20 mouse cellular contexts compared by ENCODE assay signal in genomic region chr2:25878516-25878915, GRCm38 (mm10). TPM values are rescaled to one million over a fixed set of nuclear protein-coding genes. Genes with fewer than 3 reads are reported as not detected.
DNase-seq lines count a peak whose midpoint lies in the region; ATAC-seq and TF ChIP-seq lines count a peak whose summit lies in the region.
"Had no signal": no experiment of that assay in that cellular context is flagged by ENCODE, and none has a peak within 500 bp of the region (broad histone marks: within the 10 kb centered on the region; RNA-seq: fewer than 3 reads in every experiment).

No protein-coding gene starts in this region.

- peak overlapping the region; percentile 85 for H3K9ac ChIP-seq in hindbrain, embryonic 13.5 days
- no peak overlapping the region for H3K9ac ChIP-seq in hindbrain, embryonic 11.5 days (ENCODE audit: low read depth, low read length)
- peak overlapping the region; percentile 70; the same call in 1 of the 2 replicates for H3K9ac ChIP-seq in forebrain, postnatal 0 days
- peak overlapping the region; percentile 81 for H3K9ac ChIP-seq in neural tube, embryonic 13.5 days
- H3K9ac ChIP-seq: stomach, embryonic 15.5 days had no signal

- no peaks in the 10 kb centered on the region for H3K36me3 ChIP-seq in hindbrain, embryonic 13.5 days
- H3K36me3 ChIP-seq in hindbrain, embryonic 11.5 days (ENCODE audit: control insufficient read depth, insufficient read depth, low read length), result no peaks in the 10 kb centered on the region
- H3K36me3 ChIP-seq in forebrain, postnatal 0 days (ENCODE audit: insufficient read depth), result no peaks in the 10 kb centered on the region
- no peaks in the 10 kb centered on the region for H3K36me3 ChIP-seq in neural tube, embryonic 13.5 days
- H3K36me3 ChIP-seq: G1E; heart, embryonic 10.5 days; stomach, embryonic 15.5 days had no signal

- no peak overlapping the region for H3K27ac ChIP-seq in hindbrain, embryonic 13.5 days
- no peak overlapping the region for H3K27ac ChIP-seq in hindbrain, embryonic 11.5 days (ENCODE audit: low read depth, low read length)
- no peak overlapping the region for H3K27ac ChIP-seq in forebrain, postnatal 0 days (ENCODE audit: low read depth, low read length)
- no peak overlapping the region for H3K27ac ChIP-seq in neural tube, embryonic 13.5 days (replicated peaks)
- H3K27ac ChIP-seq: heart, embryonic 10.5 days; stomach, embryonic 15.5 days had no signal

- TF ChIP-seq CTCF in forebrain, postnatal 0 days (IDR thresholded peaks at IDR 0.05; ENCODE audit: low read depth), result no peak

- H3K27me3 ChIP-seq in hindbrain, embryonic 13.5 days, result peaks cover 38% of the 10 kb centered on the region
- H3K27me3 ChIP-seq in hindbrain, embryonic 11.5 days (ENCODE audit: control insufficient read depth, insufficient read depth, low read length), result peaks cover 19% of the 10 kb centered on the region; the same call in 1 of the 2 replicates
- no peaks in the 10 kb centered on the region for H3K27me3 ChIP-seq in forebrain, postnatal 0 days (ENCODE audit: insufficient read depth, low read length)
- H3K27me3 ChIP-seq in neural tube, embryonic 13.5 days, result peaks cover 36% of the 10 kb centered on the region

- no peak for DNase-seq in hindbrain, embryonic 11.5 days (ENCODE audit: low spot score)
- peak; percentile 72 for DNase-seq in cerebellum, adult 8-10 months
- no peak for DNase-seq in forebrain, postnatal 0 days
- DNase-seq in right cerebral cortex, adult 2 months (ENCODE audit: low spot score in 2 of 2), result no peak
- DNase-seq in spleen, postnatal 14 days (ENCODE audit: low spot score in 2 of 2), result no peak
- DNase-seq: thymus, postnatal 25 days had no signal

- H3K4me1 ChIP-seq in hindbrain, embryonic 13.5 days (replicated peaks), result peaks cover 21% of the 10 kb centered on the region
- H3K4me1 ChIP-seq in hindbrain, embryonic 11.5 days (replicated peaks; ENCODE audit: control insufficient read depth, insufficient read depth, low read length), result no peaks in the 10 kb centered on the region; the same call in 1 of the 2 replicates
- H3K4me1 ChIP-seq in forebrain, postnatal 0 days (ENCODE audit: insufficient read depth), result 0 out of 2 replicates have a peak, but pooled peaks cover 4% of the 10 kb centered on the region
- H3K4me1 ChIP-seq in neural tube, embryonic 13.5 days (replicated peaks), result peaks cover 27% of the 10 kb centered on the region

- no peak for ATAC-seq in hindbrain, embryonic 13.5 days (ENCODE audit: low FRiP score)
- no peak for ATAC-seq in hindbrain, embryonic 11.5 days (ENCODE audit: low FRiP score)
- no peak for ATAC-seq in forebrain, postnatal 0 days
- ATAC-seq in neural tube, embryonic 13.5 days (ENCODE audit: low read depth), result no peak
- no peak for ATAC-seq in megakaryocyte, adult 5-6 weeks (ENCODE audit: poor library complexity, severe bottlenecking)
- ATAC-seq: lung, postnatal 0 days had no signal

- peak overlapping the region; percentile 81 for H3K4me2 ChIP-seq in hindbrain, embryonic 13.5 days
- no peak overlapping the region for H3K4me2 ChIP-seq in hindbrain, embryonic 11.5 days (replicated peaks; ENCODE audit: low read depth, low read length)
- peak overlapping the region; percentile 76 for H3K4me2 ChIP-seq in forebrain, postnatal 0 days (ENCODE audit: low read depth)
- peak overlapping the region; percentile 73 for H3K4me2 ChIP-seq in neural tube, embryonic 13.5 days

- H3K4me3 ChIP-seq in hindbrain, embryonic 13.5 days, result peak overlapping the region; percentile 59
- no peak overlapping the region for H3K4me3 ChIP-seq in hindbrain, embryonic 11.5 days (ENCODE audit: low read depth, low read length)
- H3K4me3 ChIP-seq in forebrain, postnatal 0 days (ENCODE audit: low read depth, low read length), result peak overlapping the region; percentile 58
- peak overlapping the region; percentile 56 for H3K4me3 ChIP-seq in neural tube, embryonic 13.5 days
- H3K4me3 ChIP-seq: erythroblast, embryonic 14.5 days had no signal

- no peaks in the 10 kb centered on the region; the same call in 1 of the 2 replicates for H3K9me3 ChIP-seq in hindbrain, embryonic 13.5 days
- H3K9me3 ChIP-seq in hindbrain, embryonic 11.5 days (ENCODE audit: control insufficient read depth, low read length), result no peaks in the 10 kb centered on the region
- H3K9me3 ChIP-seq in forebrain, postnatal 0 days (ENCODE audit: low read length), result no peaks in the 10 kb centered on the region
- no peaks in the 10 kb centered on the region for H3K9me3 ChIP-seq in neural tube, embryonic 13.5 days
- H3K9me3 ChIP-seq: G1E; heart, embryonic 10.5 days; stomach, embryonic 15.5 days had no signal

- 83% methylated on average over 2 of the region's 2 CpGs for WGBS in hindbrain, embryonic 13.5 days
- WGBS in hindbrain, embryonic 11.5 days, result 82% methylated on average over 2 of the region's 2 CpGs
- 66% methylated on average over 2 of the region's 2 CpGs for WGBS in forebrain, postnatal 0 days
- WGBS in neural tube, embryonic 13.5 days, result 78% methylated on average over 2 of the region's 2 CpGs

RNA-seq across cellular contexts. Expression of gene Kcnt1, which starts 15.0 kb away (rescaled TPM):
- 11.1 TPM in 2 replicates for polyA plus RNA-seq in hindbrain, embryonic 13.5 days (2015; fragmentation: Nextera tagmentation; extraction: Ambion mirVana)
- polyA plus RNA-seq in hindbrain, embryonic 11.5 days (2014; fragmentation: Nextera tagmentation; extraction: Ambion mirVana), result 0.64 and 0.86 TPM in 2 replicates
- 27.1 and 35.6 TPM in 2 replicates for total RNA-seq in forebrain, postnatal 0 days (2014; rRNA removed)
- 8.1 and 11.2 TPM in 2 replicates for polyA plus RNA-seq in forebrain, postnatal 0 days (2015; fragmentation: Nextera tagmentation; extraction: Ambion mirVana)
- polyA plus RNA-seq in neural tube, embryonic 13.5 days (2015; fragmentation: Nextera tagmentation; extraction: Ambion mirVana), result 10.7 and 11.3 TPM in 2 replicates
- total RNA-seq in megakaryocyte, adult 5-6 weeks (2015), result not detected in 2 replicates
- not detected in 2 replicates for total RNA-seq in megakaryocyte, adult 5-6 weeks (2017)
- total RNA-seq: hematopoietic stem cell, adult 5-6 weeks had no signal
- polyA plus RNA-seq: C2C12; erythroblast, embryonic 14.5 days; G1E had no signal

RNA-seq across cellular contexts. Expression of gene Sohlh1, which starts 31.5 kb away (rescaled TPM):
- not detected in 2 replicates for polyA plus RNA-seq in hindbrain, embryonic 13.5 days (2015; fragmentation: Nextera tagmentation; extraction: Ambion mirVana)
- not detected in 2 replicates for polyA plus RNA-seq in hindbrain, embryonic 11.5 days (2014; fragmentation: Nextera tagmentation; extraction: Ambion mirVana)
- not detected in 2 replicates for total RNA-seq in forebrain, postnatal 0 days (2014; rRNA removed)
- not detected in 2 replicates for polyA plus RNA-seq in forebrain, postnatal 0 days (2015; fragmentation: Nextera tagmentation; extraction: Ambion mirVana)
- polyA plus RNA-seq in neural tube, embryonic 13.5 days (2015; fragmentation: Nextera tagmentation; extraction: Ambion mirVana), result not detected in 2 replicates
- total RNA-seq in megakaryocyte, adult 5-6 weeks (2015), result not detected in 2 replicates
- total RNA-seq in megakaryocyte, adult 5-6 weeks (2017), result not detected in 2 replicates
- total RNA-seq: G1E; gastrocnemius, adult 8-10 months; hematopoietic stem cell, adult 5-6 weeks; layer of hippocampus, postnatal 25 days; liver, adult 2 months had no signal
- polyA plus RNA-seq: C2C12; erythroblast, embryonic 14.5 days; G1E; heart, embryonic 10.5 days; kidney, embryonic 14.5 days; liver, adult 2 months; lung, postnatal 0 days; stomach, embryonic 15.5 days had no signal

RNA-seq across cellular contexts. Expression of gene Lcn9, which starts 55.6 kb away (rescaled TPM):
- not detected in 2 replicates for polyA plus RNA-seq in hindbrain, embryonic 13.5 days (2015; fragmentation: Nextera tagmentation; extraction: Ambion mirVana)
- polyA plus RNA-seq in hindbrain, embryonic 11.5 days (2014; fragmentation: Nextera tagmentation; extraction: Ambion mirVana), result not detected in 2 replicates
- not detected in 2 replicates for total RNA-seq in forebrain, postnatal 0 days (2014; rRNA removed)
- not detected in 2 replicates for polyA plus RNA-seq in forebrain, postnatal 0 days (2015; fragmentation: Nextera tagmentation; extraction: Ambion mirVana)
- polyA plus RNA-seq in neural tube, embryonic 13.5 days (2015; fragmentation: Nextera tagmentation; extraction: Ambion mirVana), result not detected in 2 replicates
- total RNA-seq in megakaryocyte, adult 5-6 weeks (2015), result not detected in 2 replicates
- total RNA-seq in megakaryocyte, adult 5-6 weeks (2017), result not detected in 2 replicates
- total RNA-seq: G1E; gastrocnemius, adult 8-10 months; hematopoietic stem cell, adult 5-6 weeks; layer of hippocampus, postnatal 25 days; liver, adult 2 months had no signal
- polyA plus RNA-seq: C2C12; erythroblast, embryonic 14.5 days; G1E; heart, embryonic 10.5 days; kidney, embryonic 14.5 days; liver, adult 2 months; lung, postnatal 0 days; stomach, embryonic 15.5 days had no signal
